Mouse (Mus musculus) megakaryocyte, embryonic 14.5 days (primary cell): ENCODE data around the gene Ppp1r11. TPM values are rescaled to one million over a fixed set of nuclear protein-coding genes. Genes with fewer than 3 reads are reported as not detected.

Experiments
- H3K27me3 ChIP-seq: replicated peaks from 2 replicates; pipeline ENCODE3; 2012; ENCODE audit warnings: inconsistent platforms
- H3K36me3 ChIP-seq: replicated peaks from 2 replicates; pipeline ENCODE3; 2012; ENCODE audit warnings: low read length, inconsistent platforms, mixed read lengths
- H3K4me1 ChIP-seq: 2 replicates; pipeline ENCODE4 v1.6.1; 2012; ENCODE audit warnings: inconsistent platforms
- H3K4me3 ChIP-seq: replicated peaks from 2 replicates; pipeline ENCODE3; 2012; ENCODE audit warnings: moderate library complexity, mild to moderate bottlenecking, inconsistent platforms
- H3K9me3 ChIP-seq: 2 replicates; pipeline ENCODE4 v1.6.1; 2012; ENCODE audit warnings: inconsistent platforms
- FLI1 ChIP-seq: IDR thresholded peaks from 2 replicates; pipeline ENCODE4 v1.6.1; 2012; ENCODE audit warnings: low read length, inconsistent platforms, mixed read lengths
- GATA1 ChIP-seq: IDR thresholded peaks from 3 replicates; pipeline ENCODE4 v1.6.1; 2012; ENCODE audit warnings: mixed read lengths, low read length, inconsistent platforms, borderline replicate concordance
- polyA plus RNA-seq: library from polyadenylated mRNA; stranded (reverse); fragments of >175 nt; gene quantifications from 2 replicates; pipeline ENCODE4 v1.2.3, GENCODE M21; 2012; ENCODE audit warnings: low replicate concordance; ENCODE audit not compliant: insufficient read depth

Gene Ppp1r11
- polyA plus RNA-seq, 1 experiment = 504 TPM

DNA sequence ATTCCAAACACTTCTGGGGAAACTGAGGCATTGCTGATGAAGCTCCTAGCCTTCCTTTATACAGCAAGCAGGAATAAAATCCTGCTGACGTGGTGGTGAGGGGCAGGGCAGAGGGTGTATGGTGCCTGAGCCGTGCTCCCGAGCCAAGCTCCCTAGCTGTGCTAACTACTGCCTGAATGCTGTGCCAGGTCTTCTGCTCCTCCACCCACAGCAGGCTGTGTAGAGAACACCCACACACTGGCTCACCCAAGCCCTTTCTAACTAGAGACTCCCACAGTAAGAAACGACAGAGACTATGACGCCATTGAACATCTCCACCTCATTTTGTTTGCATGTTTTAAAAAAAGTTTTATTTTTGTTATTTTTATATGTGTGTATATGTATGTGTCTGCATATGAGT is 51.5 kb downstream of the Ppp1r11 start:
- Histone ChIP-seq H3K27me3 (peaks cover 44% of the 10 kb centered on the region), H3K36me3 (no peaks in the 10 kb centered on the region), H3K9me3 (no peaks in the 10 kb centered on the region), H3K4me1 (peaks cover 11% of the 10 kb centered on the region), H3K4me3 (no peak overlapping the region)
- no peak for TF ChIP-seq GATA1
- no peak for TF ChIP-seq FLI1

DNA sequence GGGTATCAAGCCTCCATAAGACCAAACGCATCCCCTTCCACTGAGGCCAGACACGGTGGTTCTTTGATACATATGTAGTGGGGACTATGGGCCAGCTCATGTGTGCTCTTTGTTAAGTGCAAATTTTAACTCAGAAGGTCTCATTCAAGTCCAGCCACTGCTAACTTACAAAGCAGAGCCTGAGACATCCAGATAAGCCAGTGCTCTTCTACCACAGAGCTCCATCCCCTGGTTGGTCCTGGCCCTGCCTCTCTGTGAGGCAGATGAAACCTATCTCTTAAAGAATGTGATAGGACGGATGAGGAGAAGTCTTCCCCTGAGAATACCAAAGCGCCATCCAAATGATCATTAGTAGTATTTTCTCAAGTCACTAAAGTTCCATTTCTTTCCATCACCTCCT is 52.2 kb downstream of the Ppp1r11 start:
- Histone ChIP-seq H3K36me3 (no peaks in the 10 kb centered on the region), H3K9me3 (no peaks in the 10 kb centered on the region), H3K4me3 (no peak overlapping the region), H3K27me3 (peaks cover 48% of the 10 kb centered on the region), H3K4me1 (peaks cover 11% of the 10 kb centered on the region)
- TF ChIP-seq FLI1 (no peak), GATA1 (no peak)

Other genes starting within 250 kb of the Ppp1r11 start
- gene H2-M10.5, start 178.8 kb downstream of the Ppp1r11 start, polyA plus RNA-seq = not detected in 2 replicates
- not detected in 2 replicates for gene H2-M10.6, start 139.6 kb downstream of the Ppp1r11 start, polyA plus RNA-seq
- 2.1 and 17.7 TPM in 2 replicates for gene Trim26, start 114.6 kb downstream of the Ppp1r11 start, polyA plus RNA-seq
- gene Trim15, start 84.5 kb downstream of the Ppp1r11 start, polyA plus RNA-seq = not detected in 2 replicates
- gene Trim10, start 82.2 kb downstream of the Ppp1r11 start, polyA plus RNA-seq = 0.27 TPM in 1 of 2 replicates, not detected in the other
- gene Trim40, start 61.6 kb downstream of the Ppp1r11 start, polyA plus RNA-seq = not detected in 2 replicates
- not detected in 2 replicates for gene Trim31, start 53.6 kb downstream of the Ppp1r11 start, polyA plus RNA-seq
- gene Rnf39, start 8.8 kb downstream of the Ppp1r11 start, polyA plus RNA-seq = not detected in 2 replicates
- 2.1 and 2.6 TPM in 2 replicates for gene Znrd1, start 6.8 kb upstream of the Ppp1r11 start, polyA plus RNA-seq
- gene Znrd1as, start 6.9 kb upstream of the Ppp1r11 start, polyA plus RNA-seq = 0.85 TPM in 1 of 2 replicates, not detected in the other
- not detected in 2 replicates for gene 2410137M14Rik, start 29.5 kb upstream of the Ppp1r11 start, polyA plus RNA-seq
- not detected in 2 replicates for gene H2-M5, start 37.8 kb upstream of the Ppp1r11 start, polyA plus RNA-seq
- 3.5 TPM in 1 of 2 replicates, not detected in the other for gene Zfp57, start 49.4 kb upstream of the Ppp1r11 start, polyA plus RNA-seq
- gene Mog, start 71.7 kb upstream of the Ppp1r11 start, polyA plus RNA-seq = not detected in 2 replicates
- 1.6 and 1.7 TPM in 2 replicates for gene Gabbr1, start 94.2 kb upstream of the Ppp1r11 start, polyA plus RNA-seq
- gene Olfr90, start 136.8 kb upstream of the Ppp1r11 start, polyA plus RNA-seq = not detected in 2 replicates
- not detected in 2 replicates for gene Olfr91, start 146.5 kb upstream of the Ppp1r11 start, polyA plus RNA-seq
- not detected in 2 replicates for gene Olfr92, start 168.3 kb upstream of the Ppp1r11 start, polyA plus RNA-seq
- gene Olfr93, start 209.8 kb upstream of the Ppp1r11 start, polyA plus RNA-seq = not detected in 2 replicates
- not detected in 2 replicates for gene Ubd, start 242.2 kb upstream of the Ppp1r11 start, polyA plus RNA-seq
- not detected in 2 replicates for gene Olfr94, start 249.3 kb upstream of the Ppp1r11 start, polyA plus RNA-seq